Mouse (Mus musculus) forelimb bud, embryonic 11.5 days (tissue): ENCODE data around the gene Psma6.

Experiments used
- DNase-seq: peaks from one replicate; pipeline ENCODE4 v3.0.0-alpha.2; 2012; ENCODE audit warnings: low read depth, low spot score

The Psma6 gene

GRCm38 (mm10) chr12:55463992-55464845, 80.2 kb downstream of the Psma6 start:
- DNase-seq: peak; percentile 48

- DNase-seq: no peak
Measured at GRCm38 (mm10) chr12:55464846-55465361, 80.9 kb downstream of the Psma6 start.

DNA sequence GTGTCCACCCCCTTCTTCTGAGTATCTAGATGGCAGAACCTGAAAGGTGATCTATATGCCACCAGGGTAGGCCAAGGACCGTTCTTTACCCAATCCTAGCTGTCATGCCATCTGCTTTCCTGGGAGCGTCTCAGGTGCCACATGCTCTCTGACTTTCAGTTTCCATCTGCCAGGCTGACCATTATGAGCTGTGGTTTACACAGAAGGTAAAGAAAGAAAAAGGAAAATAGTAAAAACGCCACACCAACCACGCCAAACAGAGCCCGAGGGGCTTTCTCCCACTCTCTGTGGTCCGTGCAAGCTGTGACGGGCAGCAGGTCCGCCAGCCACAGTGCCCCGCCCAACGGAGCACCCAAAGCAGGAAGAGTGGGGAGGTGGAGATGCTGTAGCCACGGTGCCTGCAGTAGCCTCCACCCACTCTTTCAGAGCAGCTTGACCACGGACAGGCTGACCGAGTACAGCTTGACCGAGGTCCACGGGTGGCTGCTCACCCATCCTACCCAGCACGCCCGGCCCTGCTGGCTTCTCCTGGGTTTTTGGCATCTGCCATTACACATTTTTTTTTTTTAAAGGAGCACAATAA, 81.5 kb downstream of the Psma6 start:
- no peak for DNase-seq

GRCm38 (mm10) chr12:55466088-55466701, 82.2 kb downstream of the Psma6 start:
- no peak for DNase-seq

DNA sequence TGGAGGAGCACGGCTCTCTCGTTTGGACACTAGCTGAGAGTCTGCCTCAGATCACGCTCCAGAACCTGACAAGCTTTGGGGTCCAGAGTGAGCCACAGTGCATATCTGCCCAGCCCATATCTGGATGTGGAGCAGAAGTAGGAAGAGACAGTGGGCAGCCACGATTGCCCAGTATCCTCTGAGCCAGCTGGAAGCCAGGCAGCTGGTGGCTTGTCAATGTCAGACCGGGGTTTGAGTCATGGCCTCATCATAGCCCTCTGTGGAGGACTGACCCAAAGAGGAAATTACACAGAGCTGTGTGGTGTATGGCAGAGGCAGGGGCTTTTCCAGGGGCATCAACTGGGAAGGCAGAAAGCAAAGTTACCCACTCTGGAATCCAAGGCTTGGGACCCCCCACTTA, 82.8 kb downstream of the Psma6 start:
- DNase-seq: no peak

DNA sequence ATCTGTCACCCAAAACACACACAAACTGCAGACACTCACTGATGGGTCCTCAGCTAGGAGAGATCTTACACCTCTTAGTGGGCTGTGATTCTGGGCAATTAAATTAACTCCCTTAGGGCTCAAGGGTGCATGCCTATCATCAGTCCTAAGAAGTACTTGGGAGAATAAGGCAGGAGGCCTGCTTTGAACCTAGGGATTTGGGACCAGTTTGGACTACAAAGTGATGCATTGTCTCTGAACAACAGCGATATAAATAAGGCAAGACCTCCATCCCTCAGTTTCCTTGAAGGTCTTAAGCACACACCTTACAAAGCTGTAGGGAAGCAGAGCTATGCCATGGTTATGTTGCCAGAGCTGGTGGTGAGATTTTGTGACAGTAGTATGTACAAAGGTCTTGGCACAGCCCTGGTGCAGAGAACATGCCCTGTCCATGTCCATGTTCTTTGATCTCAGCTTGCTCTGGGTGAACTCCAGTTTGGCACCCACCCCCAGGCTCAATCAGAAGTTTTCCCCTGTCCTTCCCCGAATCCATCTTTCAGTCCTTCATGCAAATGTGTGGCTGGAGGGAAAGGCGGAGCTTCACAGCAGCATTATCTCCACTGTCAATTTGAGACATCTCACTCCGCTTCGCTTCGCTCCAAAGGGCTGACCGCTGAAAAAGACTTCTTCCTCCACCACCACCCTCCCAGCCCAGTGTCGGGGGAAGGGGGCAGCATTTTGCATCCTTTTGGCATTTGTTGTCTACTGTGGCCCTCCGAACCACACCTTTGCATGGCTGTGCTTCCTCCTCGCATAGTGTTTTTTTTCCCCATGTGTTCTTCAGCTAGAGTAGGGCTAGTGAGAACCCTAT, 83.5 kb downstream of the Psma6 start:
- no peak for DNase-seq
